Mouse (Mus musculus): Measurements from ENCODE around the gene Gm10134.
A peak's percentile ranks its signal among the peaks of the same experiment; 100 is the strongest.

Gm10134 gene

DNA sequence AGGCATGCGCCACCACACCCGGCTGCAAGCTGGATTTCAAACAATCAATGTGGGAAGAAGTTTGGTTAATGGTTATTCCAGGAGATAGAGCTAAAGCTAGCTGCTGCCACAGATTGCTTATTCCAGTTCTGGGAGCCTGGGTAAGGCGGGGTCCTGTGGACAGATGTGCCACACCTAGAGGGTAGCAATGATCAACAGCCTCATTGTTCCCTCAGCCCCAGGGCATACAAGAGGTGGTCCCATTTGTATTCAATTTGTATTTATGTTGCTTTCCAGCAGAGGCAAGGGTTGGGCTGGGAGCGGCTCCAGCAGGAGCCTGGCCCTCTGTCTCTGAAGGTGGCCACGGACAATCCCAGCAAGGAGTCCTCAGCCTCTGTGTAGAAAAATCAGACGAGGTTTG, 396 bp downstream of the Gm10134 start:
- DNase-seq, result no peak

DNA sequence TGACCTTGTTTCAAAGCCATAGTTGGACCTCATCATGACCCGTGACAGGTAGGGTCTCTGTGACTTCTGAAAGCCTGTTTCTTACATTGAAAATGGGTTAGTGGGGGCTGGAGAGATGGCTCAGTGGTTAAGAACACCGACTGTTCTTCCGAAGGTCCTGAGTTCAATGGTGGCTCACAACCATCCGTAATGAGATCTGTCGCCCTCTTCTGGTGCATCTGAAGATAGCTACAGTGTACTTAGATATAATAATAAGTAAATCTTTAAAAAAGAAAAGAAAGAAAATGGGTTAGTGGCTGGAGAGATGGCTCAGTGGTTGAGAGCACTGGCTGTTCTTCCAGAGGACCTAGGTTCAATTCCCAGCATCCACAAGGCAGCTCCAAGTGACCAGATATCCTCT, 5.7 kb downstream of the Gm10134 start:
- peak in 1 of 2 experiments; percentile 9 for DNase-seq

DNA sequence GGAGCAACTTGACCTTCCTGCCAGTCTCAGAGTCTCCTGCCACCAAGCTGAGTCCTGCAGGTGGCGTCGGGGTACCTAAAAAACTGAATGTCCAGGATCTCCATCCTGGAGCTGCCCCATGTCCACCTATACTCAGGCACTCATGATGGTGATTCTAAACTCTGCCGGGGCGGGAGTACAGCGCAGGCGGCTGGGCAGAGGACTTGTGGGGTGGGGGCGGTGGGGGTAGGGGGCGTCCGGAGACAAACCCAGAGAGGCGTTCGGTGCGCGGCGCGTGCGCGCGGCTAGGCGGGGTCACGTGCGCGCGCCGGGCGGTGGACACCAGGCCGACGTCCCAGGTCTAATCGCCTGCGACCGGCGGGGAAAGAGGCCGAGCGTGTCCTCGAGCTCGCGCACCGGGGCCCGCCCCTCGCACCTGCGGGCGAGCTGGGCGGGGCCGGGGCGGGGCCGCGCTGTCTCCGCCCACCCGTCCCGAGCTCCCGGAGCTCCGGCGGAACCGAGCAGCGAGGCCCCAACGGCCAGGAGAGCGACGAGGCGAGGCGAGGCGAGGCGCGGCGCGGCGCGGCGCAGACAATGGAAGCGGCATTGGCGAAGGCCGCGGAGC, 7.0 kb downstream of the Gm10134 start, which contains the start of gene Ralgds:
Gene Ralgds (plus strand): TSS at position 328 of the 604 bp plus-strand sequence.
- DNase-seq, result peak; percentile 86 to 89

DNA sequence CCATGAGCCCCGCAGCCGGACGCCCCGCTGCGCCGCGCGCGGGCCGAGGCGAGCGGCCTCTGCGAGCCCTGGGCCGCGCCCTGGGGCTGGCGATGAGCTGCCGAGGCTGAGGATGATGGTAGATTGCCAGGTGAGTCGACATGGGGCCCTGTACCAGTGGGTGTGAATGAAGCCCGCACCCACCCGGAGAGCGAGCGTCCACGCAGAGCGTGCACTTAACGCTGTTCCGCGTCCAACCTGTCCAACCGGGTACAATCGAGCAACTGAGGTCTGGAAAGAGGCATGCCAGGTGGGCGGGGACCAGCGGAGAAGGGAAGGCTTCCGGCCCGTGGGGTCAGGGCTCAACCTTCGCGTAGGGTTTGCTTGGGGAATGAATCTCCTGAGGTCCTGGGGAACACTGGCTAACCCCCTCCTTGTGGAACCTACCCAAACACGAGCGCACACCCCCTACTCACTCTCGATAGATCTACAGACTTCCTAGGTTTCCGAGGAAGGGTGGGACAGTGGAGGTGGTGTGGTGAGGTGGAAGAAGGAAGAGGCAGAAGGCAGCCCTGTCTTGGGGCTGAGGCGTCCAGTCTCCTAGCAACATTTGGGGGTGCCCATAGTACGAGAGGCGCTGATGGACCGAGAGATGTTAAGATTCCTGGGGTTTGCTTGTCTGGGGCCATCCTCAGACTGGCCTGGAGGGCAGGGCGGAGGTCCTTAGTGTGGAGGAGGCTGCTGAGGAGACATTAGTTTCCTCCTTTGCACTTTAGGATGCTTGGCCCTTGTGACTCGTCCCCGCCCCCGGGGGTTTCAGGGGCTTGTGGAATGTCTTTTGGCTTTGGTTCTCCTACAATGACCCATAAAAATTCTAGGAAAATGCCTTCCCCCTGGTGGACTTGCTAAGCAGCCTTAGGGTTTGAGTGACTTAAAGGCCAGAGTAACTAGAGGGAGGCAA, 7.8 kb downstream of the Gm10134 start:
- peak; percentile 61 to 68 for DNase-seq

DNA sequence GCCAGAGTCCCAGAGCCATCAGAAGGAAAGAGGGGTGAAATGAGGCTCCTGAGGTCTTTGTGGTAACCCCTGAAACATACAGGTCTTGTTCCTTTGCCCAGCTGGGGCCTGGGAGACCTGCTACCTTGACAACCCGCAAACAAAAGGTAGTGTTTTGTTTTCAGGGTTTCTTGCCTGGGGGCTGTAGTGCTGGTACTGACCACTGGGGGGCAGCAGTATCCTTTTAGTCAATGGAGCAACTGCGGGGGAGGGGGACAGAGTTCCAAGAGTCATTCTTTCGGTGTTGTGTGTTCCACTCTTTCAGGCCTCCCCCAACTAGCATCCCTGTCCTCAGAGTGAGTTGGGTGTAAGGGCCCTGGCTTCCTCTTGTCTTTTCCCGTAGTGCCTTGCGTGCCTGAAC, 8.6 kb downstream of the Gm10134 start:
- DNase-seq, result peak; percentile 95 to 98

DNA sequence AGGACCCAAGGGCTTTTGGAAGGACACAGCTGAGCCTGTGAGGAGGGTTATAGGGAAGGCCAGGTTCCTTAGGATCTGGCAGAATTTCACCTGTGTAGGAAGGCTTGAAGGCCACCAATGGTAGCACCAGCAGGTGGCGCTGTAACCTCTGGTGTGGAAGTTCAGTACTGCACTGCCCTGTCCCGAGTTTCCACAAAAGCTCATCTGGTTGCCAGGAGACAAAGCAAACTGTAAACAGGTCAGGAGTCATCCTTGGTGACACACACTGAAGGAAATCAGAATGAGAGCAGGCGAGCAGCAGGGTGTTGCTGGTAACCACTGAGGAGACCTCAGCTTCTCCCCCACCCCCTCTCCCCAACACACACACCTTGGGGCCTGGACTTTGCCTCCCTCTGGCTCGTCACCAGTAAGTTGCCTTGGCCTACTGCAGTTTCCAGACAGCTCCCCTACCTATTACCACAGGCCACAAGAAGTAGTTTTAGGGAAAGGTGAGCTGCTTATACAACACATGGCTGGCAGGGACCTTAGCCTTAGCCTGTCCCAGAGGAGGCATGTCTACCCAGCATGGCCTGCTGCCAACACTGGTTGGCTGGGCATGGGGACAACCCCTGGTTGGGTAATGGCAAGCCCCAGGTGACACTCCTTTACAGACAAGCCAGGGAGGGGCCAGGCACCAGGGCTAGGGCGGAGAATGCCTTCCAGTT, 11.5 kb downstream of the Gm10134 start:
- peak; percentile 79 to 90 for DNase-seq

DNA sequence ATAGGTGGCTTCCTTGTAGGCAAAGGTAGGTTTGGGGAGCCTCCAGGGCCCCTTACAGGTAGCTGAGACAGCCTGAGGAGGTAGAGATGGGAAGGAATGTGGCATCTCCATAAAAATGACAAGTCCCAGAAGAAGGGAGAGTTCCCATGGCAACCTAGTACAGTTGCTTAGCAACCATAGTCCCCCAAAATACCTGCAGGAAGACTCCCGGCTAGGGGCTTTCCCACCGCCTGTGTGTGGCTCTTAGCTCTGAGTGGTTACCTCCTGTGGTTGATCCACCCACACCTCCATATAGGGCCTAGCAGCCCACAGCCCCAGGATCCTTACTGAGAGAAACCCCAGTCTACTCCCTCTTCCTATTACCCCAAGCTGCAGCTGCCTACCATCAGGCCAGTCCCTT, 12.3 kb downstream of the Gm10134 start:
- DNase-seq, result peak in 1 of 2 experiments; percentile 13

DNA sequence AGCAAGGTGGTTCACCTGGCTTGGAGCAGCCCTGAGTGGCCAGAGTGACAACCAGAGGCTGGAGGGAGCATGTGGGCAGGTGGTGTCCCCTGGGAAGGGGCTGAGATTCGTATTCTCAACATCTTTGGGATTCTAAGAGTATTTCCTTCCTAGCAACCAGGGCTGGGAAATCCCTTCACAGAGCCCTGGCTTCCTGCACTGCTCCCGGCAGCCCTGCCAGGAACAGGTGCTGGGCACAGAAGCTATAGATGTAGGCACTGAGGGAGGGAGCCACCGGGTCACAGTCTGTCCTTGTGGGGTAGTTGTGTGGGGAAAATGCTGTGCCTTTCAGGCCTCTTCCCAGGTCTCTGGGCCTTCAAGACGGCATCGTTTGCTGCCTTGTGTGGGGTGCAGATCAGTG, 14.7 kb downstream of the Gm10134 start:
- DNase-seq, result peak; percentile 51 to 70

DNA sequence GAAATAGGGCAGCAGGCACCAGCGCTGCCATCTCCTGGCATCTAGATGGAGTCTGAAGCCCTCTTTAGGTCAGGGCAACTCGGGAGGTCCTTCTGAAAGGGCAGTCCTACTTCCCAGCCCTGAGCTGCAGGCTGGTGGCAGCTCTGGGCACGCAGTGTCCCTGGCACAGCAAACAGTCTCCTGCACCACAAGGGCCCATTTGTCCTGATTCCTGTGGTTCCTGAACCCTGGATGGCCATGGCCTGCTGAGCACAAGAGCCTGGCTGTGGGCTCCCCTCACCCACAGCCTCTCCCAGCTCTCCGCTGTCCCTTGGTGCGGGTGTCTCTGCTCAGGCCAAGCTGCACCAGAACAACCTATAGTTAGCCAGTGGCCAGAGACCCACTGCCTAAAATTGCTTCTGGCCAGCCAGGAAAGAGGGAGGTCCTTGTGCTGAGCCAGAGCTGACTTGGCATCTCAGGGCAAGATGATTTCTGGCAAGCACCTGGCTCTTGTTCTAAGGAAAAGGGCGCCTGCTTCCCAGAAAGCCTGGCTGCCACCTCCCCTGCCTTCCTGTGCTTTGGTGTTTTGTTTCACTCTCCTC, 15.8 kb downstream of the Gm10134 start:
- DNase-seq, result peak; percentile 54 to 65

DNA sequence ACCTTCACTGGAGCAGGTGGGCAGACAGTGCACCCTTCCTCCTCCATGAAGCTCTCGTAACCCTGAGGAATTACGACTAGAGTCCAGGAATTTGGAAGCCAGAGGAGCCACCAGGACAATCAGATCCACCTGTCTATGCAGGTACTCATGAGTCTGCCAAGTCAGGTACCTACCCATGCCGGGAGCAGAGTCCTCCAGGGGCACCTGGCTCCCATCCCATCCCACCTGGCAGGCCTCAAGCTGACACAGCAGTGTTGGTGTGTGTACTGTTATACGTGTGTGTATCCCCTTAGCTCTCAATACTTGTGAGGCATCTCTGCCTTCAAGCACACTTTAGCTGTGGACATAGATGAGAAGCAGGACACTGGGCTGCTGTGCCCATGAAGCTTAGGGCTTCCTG, 16.3 kb downstream of the Gm10134 start:
- peak; percentile 63 to 66 for DNase-seq

DNA sequence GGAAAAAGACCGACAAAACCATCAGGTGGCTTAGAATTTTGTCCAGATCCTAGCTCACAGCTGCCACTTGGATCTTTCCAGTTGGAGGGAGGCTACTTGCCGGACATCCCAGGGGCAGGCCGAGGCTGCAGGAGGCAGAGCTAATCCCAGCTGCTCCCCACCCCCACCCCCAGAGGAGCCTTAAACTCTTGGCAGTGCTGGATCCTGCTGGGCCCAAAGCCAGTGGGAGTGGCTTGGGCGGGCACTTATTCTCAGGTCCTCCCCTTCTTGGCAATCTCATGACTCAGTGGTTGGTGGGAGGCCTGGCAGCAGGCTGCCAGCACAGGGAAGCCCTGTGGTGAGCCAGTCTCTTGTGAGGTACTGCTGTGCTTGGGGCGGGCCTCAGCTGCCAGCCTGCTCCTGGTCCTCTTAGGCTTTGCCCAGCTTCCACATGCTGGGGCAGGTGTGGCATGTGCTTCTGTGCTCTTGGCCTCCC, 17.8 kb downstream of the Gm10134 start:
- DNase-seq, result peak; percentile 90

DNA sequence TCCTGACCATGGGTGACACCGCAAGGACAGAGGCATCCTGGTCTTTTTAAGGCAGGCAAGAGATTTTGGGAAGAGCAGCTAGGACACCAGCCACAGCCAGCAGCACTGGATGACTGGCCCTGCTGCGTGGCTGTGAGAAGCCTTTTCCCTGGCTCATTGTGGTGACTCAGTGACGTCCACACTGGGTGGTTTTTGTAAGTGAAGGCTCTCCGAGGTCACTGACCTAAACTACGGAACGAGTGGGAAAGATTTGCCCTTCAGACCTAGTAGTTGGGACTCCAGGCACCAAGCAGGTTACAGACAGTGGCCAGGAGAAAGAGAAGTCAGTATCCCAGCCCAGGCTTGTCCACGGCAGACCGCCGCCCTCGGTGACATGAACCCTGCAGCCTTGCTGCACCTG, 18.5 kb downstream of the Gm10134 start:
- peak in 1 of 2 experiments; percentile 16 for DNase-seq

DNA sequence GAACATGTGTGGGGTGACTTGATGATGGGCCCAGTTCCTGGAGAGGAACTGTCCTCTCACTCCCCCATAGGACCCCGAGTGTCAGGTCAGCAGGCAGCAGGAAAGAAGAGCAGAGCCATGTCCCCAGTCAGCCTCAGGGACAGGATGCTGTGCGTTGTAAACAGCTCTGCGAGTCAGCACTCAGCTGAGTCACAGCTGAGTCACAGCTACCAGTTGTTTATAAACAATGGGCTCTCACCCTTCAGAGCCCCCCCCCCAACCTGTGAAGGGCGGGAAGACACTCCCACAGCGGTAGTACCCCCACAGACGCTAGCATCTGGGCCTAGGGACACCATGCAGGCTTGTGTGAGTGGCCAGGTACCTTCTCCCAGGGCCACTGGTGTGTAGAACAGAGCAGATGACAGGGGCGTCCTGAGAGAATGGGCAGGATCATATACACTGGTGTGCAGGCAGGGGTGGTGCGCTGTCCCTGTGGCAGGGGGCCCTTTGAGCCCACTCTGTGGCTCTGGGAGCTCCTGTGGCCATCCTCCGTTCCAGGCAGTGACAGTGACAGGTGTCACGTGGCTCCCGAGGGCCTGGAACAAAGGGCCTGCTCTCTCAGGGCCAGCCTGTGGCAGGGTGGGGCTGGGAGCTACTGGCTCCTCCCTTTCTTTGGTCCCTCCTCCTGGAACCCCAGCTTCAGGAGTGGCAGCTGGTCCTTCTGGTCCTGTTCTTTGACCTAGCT, 19.5 kb downstream of the Gm10134 start:
- peak; percentile 52 to 54 for DNase-seq

DNA sequence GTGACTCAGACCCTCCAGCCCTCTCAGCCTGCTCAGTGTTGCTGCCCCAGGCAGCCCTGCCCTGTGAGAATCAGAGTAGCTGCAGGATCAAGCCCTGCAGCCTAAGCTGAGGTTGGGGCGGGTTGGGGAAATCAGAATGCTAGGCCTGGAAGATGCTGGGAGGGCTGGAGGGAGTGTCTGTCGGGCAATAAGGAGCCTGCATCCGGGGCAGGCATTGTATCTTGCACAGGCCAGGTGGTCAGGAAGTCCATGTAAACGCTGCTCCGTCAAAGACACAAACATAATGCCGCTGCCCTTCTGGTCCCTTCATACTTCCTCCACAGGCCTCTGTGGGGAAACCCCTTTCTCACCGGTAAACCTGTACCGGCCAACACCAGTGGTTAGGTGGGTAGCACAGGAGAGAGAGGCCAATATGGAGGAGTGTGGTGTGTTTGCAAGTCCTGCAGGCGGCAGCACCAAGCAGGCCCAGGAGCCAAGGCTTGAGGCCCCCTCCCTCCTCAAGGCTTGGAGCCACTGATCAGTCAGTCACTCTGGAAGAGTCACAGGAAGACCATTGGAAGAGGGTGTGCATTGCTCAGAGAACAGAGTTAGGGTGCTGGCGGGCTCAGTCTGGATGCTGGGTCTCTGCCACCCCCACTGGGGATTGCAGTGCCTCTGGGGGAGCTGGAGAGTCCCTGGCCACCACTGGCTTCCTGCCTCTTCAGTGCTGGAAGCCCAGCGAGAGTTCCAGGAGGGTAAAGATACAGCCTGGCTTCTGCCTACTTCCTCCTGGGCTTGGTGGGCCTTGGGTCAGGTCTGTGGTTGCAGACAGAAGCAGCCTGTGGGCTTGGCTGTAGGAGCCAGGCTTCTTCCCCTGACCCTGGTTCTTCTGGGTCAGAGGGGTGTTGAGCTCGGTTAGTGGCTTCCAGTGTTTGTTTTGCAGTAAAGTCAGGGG, 20.3 kb downstream of the Gm10134 start:
- DNase-seq, result peak; percentile 53 to 72

DNA sequence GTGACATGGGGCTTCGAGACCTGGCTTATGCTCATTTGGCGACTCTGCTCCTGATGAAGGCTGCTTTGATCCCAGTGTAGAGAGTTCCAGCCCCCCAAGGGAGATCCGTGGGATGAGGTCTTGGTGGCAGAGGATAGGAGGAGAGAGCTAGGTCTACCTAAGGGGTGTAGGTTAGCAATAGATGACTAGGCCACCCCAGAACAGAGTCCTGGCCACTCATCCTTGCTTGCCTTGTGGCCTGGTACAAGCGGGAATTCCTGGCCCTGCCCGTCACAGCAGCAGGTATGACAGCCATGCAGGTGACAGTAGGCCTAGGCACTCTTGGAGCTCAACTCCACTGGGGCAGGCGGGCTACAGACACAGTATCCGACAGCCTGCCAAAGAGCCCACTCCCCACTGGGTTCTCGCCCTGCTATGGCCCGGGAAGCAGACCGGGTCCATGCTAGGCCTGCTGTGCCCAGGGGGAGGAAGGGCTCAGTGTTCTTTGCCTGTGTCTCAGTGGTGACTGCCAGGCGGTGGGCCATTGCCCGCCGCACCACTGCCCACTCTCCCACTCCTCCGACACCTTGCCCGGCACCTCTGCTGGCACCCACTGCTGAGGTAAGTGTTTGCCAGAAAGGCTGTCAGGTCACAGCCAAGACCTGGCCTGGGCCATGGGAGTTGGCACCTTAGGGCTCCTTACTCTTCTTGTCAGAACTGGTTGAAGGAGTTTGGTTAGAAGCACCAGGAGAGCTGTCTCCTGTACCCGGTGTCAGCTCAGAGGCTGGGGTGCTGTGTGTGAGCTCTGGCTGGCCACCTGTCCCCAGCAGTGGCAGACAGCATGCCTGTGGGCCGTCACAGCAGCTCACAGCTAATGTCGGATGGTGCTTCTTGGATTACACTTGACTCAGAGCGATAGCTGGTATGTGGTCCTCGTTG, 21.8 kb downstream of the Gm10134 start:
- DNase-seq, result peak; percentile 41 to 46

DNA sequence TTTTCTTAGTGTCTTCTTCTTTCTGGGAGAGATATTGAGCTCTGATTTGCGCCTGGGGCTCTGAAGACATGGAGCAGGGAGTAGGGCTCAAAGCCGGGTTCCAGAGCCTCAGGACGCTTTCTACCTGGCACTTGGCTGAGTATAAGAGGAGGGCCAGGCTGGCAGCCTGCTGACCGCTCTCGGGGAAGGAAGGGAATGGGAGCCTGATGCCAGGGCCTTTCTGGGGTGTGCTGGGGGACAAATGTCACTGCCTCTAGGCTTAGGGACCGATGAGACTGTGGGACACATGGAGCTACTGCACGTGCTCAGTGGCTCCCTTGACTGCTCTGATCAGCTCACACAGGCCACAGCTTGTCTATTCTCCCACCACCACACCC, 22.4 kb downstream of the Gm10134 start:
- peak in 1 of 2 experiments; percentile 23 for DNase-seq

DNA sequence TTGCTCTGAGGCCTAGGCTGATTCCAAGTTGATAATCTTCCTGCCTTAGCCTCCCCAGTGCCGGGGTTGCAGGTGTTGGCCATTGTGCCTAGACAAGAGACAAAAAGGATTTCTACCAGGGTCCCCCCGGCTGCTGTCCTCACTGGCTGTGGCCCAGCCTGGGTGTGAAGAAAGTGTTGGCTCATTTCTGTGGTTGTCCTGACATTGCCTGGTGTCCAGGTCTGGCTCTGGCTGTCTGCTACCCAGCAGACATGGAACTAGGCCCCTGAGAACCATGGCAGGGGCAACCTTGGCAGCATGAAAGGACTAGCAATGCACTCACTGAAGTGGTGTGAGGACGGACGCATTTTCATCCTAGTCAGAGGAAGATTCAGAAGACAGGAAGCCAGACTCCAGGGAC, 24.0 kb downstream of the Gm10134 start:
- DNase-seq, result no peak

DNA sequence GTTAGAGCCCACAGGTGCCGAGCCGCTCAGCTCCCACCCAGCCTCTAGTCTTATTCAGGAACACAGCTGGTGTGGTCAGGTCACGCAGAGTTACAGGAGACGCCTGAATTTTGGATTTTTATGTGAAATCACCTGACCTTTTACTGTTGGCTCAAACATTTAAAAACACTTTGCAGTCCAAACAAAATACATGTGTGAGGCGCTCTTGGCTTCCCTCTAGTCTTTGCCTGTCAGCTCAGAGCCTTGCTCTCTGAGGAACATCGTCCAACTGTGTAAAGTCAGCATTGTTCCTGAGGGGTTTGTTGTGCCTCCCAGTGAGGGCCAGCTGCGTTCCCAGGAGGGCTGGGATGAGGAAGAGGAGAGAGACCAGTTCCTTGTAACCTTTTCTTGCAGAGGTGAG, 24.4 kb downstream of the Gm10134 start:
- no peak for DNase-seq

DNA sequence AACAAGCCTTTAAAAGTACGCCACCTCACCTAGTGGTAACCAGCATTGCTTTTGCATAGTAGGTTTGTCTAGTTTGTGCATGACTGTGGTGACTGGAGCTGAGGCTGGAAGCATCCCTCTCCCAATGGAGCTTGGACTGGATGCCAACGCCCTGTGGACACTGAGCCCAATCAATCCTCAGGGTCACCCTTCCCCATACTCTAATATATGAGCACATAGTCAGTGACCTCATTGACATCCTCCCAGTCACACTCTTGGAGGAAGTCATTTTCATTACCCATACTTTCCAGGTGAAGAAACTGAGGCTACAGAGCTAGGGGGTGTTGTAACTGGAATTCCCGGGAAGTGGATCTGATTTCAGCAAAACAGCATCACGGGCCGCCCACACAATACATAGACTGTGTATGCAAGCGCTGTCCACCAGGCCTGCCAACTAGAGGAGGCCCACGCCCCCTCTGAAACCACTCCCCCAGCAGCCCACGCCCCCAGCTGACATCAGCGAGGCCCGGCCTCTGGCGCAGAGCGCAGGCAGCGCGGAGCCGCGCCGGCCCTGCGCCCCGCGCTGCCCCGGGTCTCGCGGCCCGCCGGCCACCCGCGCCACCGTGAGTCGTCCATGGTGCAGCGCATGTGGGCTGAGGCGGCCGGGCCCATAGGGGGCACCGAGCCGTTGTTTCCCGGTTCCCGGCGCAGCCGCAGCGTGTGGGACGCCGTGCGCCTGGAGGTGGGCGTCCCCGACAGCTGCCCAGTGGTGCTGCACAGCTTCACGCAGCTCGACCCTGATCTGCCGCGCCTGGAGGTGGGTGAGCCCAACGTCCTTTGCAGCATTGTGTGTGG, 27.3 kb downstream of the Gm10134 start:
- DNase-seq, result peak; percentile 87 to 88

Measured in cerebellum, postnatal 14 days (tissue).